Mouse (Mus musculus) testis, postnatal 14 days (tissue): ENCODE measurements around the gene Vmn2r80.
"Not testable (repeated sequence)": the region's sequence is repeated elsewhere in the genome, so short reads cannot be mapped to it uniquely, and the experiment has no call there.

Source experiments
- DNase-seq: peaks from one replicate; pipeline ENCODE4 v3.0.0; 2021; ENCODE audit warnings: low spot score

Vmn2r80 gene

GRCm38 (mm10) chr10:79148469-79148868, at the start of gene Vmn2r80:
TSS of gene Vmn2r80 (plus strand) at chr10:79148769.
- DNase-seq = not testable (repeated sequence)

GRCm38 (mm10) chr10:79106325-79107282, 42.0 kb upstream of the Vmn2r80 start:
- no peak for DNase-seq

GRCm38 (mm10) chr10:79107531-79107930, 41.0 kb upstream of the Vmn2r80 start:
- no peak for DNase-seq

- DNase-seq = no peak
These were observed 39.4 kb upstream of the Vmn2r80 start for GRCm38 (mm10) chr10:79109156-79109555.

- DNase-seq = no peak
These were observed 38.1 kb upstream of the Vmn2r80 start for GRCm38 (mm10) chr10:79110482-79110881.

- no peak for DNase-seq
These were observed 33.5 kb upstream of the Vmn2r80 start for GRCm38 (mm10) chr10:79115085-79115484.

- peak; percentile 29 for DNase-seq
These were observed 32.3 kb upstream of the Vmn2r80 start for GRCm38 (mm10) chr10:79116125-79116849.

GRCm38 (mm10) chr10:79151602-79152001, 3.0 kb downstream of the Vmn2r80 start:
- DNase-seq = no peak

GRCm38 (mm10) chr10:79199973-79200372, 51.4 kb downstream of the Vmn2r80 start:
- not testable (repeated sequence) for DNase-seq

GRCm38 (mm10) chr10:79220432-79220831, 71.9 kb downstream of the Vmn2r80 start:
- no peak for DNase-seq

GRCm38 (mm10) chr10:79221606-79222005, 73.0 kb downstream of the Vmn2r80 start:
- no peak for DNase-seq

- no peak for DNase-seq
These were observed 73.6 kb downstream of the Vmn2r80 start for GRCm38 (mm10) chr10:79222214-79222613.
